Mouse (Mus musculus) megakaryocyte progenitor cell, adult 5-6 weeks (primary cell): ENCODE measurements around the gene Mlst8. TPM values are rescaled to one million over a fixed set of nuclear protein-coding genes. Genes with fewer than 3 reads are reported as not detected.

Experiments used
- ATAC-seq: replicated peaks from 2 replicates; pipeline ENCODE4 v1.8.0; 2016; ENCODE audit warnings: mild to moderate bottlenecking, moderate TSS enrichment, inconsistent platforms; ENCODE audit not compliant: poor library complexity
- total RNA-seq, 2 experiments: library from RNA; stranded (forward) in 1 of 2; stranded (reverse) in 1 of 2; fragments of 157-497, 149-512 nt in 1 of 2; fragments of 200-1000 nt in 1 of 2; gene quantifications; 2 replicates each; pipeline versions ENCODE4 v1.2.3 to v1.2.4; 2015 to 2017

The Mlst8 gene
- total RNA-seq (2015): 9.2 TPM in 2 replicates
- total RNA-seq (2017): 14.9 and 28.9 TPM in 2 replicates

- peak; percentile 92 for ATAC-seq
These were observed at the start of gene Mlst8 for GRCm38 (mm10) chr17:24478663-24479380. Mlst8 (minus strand) TSS chr17:24479078.

GRCm38 (mm10) chr17:24528560-24528918 is 49.7 kb upstream of the Mlst8 start:
- no peak for ATAC-seq

- ATAC-seq: peak; percentile 87
These were observed 49.1 kb upstream of the Mlst8 start, which contains the start of gene Traf7 for GRCm38 (mm10) chr17:24527723-24528559. Traf7 (minus strand) TSS chr17:24527938.

GRCm38 (mm10) chr17:24527315-24527714 is 48.4 kb upstream of the Mlst8 start:
- no peak for ATAC-seq

- ATAC-seq: no peak
These were observed 45.9 kb upstream of the Mlst8 start for GRCm38 (mm10) chr17:24524734-24525133.

- no peak for ATAC-seq
These were observed 41.6 kb upstream of the Mlst8 start for GRCm38 (mm10) chr17:24520450-24520849.

GRCm38 (mm10) chr17:24514270-24515257 is 35.7 kb upstream of the Mlst8 start:
- 0 out of 2 replicates have a peak, but pooled peaks have one; percentile 4 for ATAC-seq

GRCm38 (mm10) chr17:24513609-24514008 is 34.7 kb upstream of the Mlst8 start:
- peak; percentile 73 for ATAC-seq

GRCm38 (mm10) chr17:24507806-24508460 is 29.1 kb upstream of the Mlst8 start:
- ATAC-seq: no peak

- no peak for ATAC-seq
These were observed 28.3 kb upstream of the Mlst8 start for GRCm38 (mm10) chr17:24507129-24507664.

- 0 out of 2 replicates have a peak, but pooled peaks have one; percentile 18 for ATAC-seq
These were observed 27.6 kb upstream of the Mlst8 start for GRCm38 (mm10) chr17:24506332-24507070.

GRCm38 (mm10) chr17:24505286-24505955 is 26.5 kb upstream of the Mlst8 start:
- no peak for ATAC-seq

- no peak for ATAC-seq
These were observed 25.2 kb upstream of the Mlst8 start for GRCm38 (mm10) chr17:24504085-24504484.

GRCm38 (mm10) chr17:24502208-24502607 is 23.3 kb upstream of the Mlst8 start:
- ATAC-seq: peak; percentile 59

- ATAC-seq: no peak
These were observed 17.1 kb upstream of the Mlst8 start for GRCm38 (mm10) chr17:24496026-24496425.

- ATAC-seq: no peak
These were observed 16.6 kb upstream of the Mlst8 start for GRCm38 (mm10) chr17:24495443-24495842.

- peak; percentile 85 for ATAC-seq
These were observed 15.9 kb upstream of the Mlst8 start for GRCm38 (mm10) chr17:24494627-24495335.

GRCm38 (mm10) chr17:24490399-24490798 is 11.5 kb upstream of the Mlst8 start:
- no peak for ATAC-seq
